Mouse (Mus musculus): ENCODE measurements around the gene H3f3b. TPM values are rescaled to one million over a fixed set of nuclear protein-coding genes. Genes with fewer than 3 reads are reported as not detected.

H3f3b gene
- total RNA-seq (2014; fragmentation: Nextera tagmentation): 447 and 460 TPM in 2 replicates
- 931 and 1,017 TPM in 2 replicates for total RNA-seq (2017)

GRCm38 (mm10) chr11:116027756-116028155 lies at the start of gene H3f3b:
H3f3b (minus strand) TSS chr11:116027962.
- ATAC-seq (replicated peaks; ENCODE audit: poor library complexity, severe bottlenecking): 0 out of 2 replicates have a peak, but pooled peaks have one; percentile 0

- 0 out of 2 replicates have a peak, but pooled peaks have one; percentile 9 for ATAC-seq (replicated peaks; ENCODE audit: poor library complexity, severe bottlenecking)
These were observed 49.1 kb upstream of the H3f3b start for GRCm38 (mm10) chr11:116076836-116077235.

DNA sequence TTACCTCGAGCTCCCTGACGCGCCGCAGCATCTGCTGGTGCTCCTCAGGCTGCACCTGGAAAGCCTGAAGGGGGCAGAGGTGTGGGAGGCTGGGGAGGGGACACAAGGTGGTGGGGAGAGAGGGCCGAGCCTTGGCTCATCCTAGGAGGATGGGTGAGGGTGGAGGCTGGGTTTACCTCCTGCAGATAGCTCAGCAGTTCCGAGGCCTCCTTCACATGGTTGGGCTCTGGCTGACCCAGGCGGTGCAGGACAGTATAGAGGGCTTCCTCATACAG lies 48.4 kb upstream of the H3f3b start:
- ATAC-seq (replicated peaks; ENCODE audit: poor library complexity, severe bottlenecking): no peak

GRCm38 (mm10) chr11:116075539-116076265 lies 47.9 kb upstream of the H3f3b start:
- no peak for ATAC-seq (replicated peaks; ENCODE audit: poor library complexity, severe bottlenecking)

GRCm38 (mm10) chr11:116074436-116074991 lies 46.8 kb upstream of the H3f3b start:
- no peak for ATAC-seq (replicated peaks; ENCODE audit: poor library complexity, severe bottlenecking)

GRCm38 (mm10) chr11:116072608-116073007 lies 44.8 kb upstream of the H3f3b start:
- ATAC-seq (replicated peaks; ENCODE audit: poor library complexity, severe bottlenecking): no peak

DNA sequence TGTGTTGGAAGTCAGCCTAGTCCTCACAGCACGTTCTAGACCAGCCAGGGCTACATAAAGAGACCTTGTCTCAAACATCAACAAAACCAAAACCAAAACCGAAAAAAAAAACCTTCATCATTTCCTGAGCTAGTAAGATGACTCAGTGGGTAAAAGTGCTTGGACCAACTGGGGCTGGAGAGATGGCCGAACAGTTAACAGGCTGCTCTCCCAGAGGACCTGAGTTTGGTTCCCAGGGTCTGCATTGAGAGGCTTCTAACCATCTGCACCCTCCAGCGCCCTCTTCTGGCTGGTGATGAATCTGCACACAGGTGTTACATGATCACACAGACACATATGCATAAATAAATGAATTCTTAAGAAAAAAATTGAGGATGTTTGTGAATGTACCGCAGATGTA lies 43.7 kb upstream of the H3f3b start:
- ATAC-seq (replicated peaks; ENCODE audit: poor library complexity, severe bottlenecking): peak; percentile 34

GRCm38 (mm10) chr11:116065345-116065744 lies 37.6 kb upstream of the H3f3b start:
- ATAC-seq (replicated peaks; ENCODE audit: poor library complexity, severe bottlenecking): no peak

GRCm38 (mm10) chr11:116064187-116064867 lies 36.6 kb upstream of the H3f3b start:
- ATAC-seq (replicated peaks; ENCODE audit: poor library complexity, severe bottlenecking): no peak

- ATAC-seq (replicated peaks; ENCODE audit: poor library complexity, severe bottlenecking): no peak
These were observed 35.8 kb upstream of the H3f3b start for GRCm38 (mm10) chr11:116063562-116063961.

- no peak for ATAC-seq (replicated peaks; ENCODE audit: poor library complexity, severe bottlenecking)
These were observed 34.8 kb upstream of the H3f3b start for GRCm38 (mm10) chr11:116062521-116062920.

- ATAC-seq (replicated peaks; ENCODE audit: poor library complexity, severe bottlenecking): no peak
These were observed 34.1 kb upstream of the H3f3b start for GRCm38 (mm10) chr11:116061641-116062415.

DNA sequence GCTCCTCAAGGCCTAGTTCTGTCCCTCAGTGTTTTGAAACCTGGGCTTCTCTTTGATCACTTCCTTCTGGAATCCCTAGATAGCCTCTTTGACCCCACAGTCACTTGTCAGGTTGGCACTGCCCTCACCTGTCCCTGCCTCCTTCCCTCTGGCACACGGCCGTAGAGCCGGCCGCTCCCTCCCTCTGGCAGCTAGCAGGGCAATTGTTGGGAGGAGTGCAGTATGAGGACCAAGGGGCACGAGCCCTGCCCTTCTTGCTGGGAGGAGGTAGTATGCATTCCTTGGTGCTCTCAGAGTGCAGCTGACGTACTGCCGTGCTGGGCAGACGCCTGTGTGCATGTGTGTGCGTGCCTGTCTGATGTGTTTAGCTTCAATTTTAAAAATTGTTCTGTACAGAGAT lies 32.8 kb upstream of the H3f3b start:
- ATAC-seq (replicated peaks; ENCODE audit: poor library complexity, severe bottlenecking): no peak

DNA sequence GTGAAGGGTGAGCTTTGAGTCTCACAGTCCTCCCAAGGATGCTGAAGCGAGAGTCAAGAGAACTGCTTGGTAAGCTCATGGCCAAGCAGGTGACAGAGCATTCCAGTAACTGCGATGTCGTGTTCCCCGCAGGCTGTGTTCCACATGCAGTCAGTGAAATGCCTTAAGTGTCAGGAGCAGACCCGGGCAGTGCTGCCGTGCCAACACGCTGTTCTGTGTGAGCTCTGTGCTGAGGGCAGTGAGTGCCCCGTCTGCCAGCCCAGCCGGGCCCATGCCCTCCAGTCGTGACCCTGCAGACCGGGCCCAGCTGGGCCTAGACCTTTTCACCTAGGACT lies 31.9 kb upstream of the H3f3b start:
- ATAC-seq (replicated peaks; ENCODE audit: poor library complexity, severe bottlenecking): no peak

DNA sequence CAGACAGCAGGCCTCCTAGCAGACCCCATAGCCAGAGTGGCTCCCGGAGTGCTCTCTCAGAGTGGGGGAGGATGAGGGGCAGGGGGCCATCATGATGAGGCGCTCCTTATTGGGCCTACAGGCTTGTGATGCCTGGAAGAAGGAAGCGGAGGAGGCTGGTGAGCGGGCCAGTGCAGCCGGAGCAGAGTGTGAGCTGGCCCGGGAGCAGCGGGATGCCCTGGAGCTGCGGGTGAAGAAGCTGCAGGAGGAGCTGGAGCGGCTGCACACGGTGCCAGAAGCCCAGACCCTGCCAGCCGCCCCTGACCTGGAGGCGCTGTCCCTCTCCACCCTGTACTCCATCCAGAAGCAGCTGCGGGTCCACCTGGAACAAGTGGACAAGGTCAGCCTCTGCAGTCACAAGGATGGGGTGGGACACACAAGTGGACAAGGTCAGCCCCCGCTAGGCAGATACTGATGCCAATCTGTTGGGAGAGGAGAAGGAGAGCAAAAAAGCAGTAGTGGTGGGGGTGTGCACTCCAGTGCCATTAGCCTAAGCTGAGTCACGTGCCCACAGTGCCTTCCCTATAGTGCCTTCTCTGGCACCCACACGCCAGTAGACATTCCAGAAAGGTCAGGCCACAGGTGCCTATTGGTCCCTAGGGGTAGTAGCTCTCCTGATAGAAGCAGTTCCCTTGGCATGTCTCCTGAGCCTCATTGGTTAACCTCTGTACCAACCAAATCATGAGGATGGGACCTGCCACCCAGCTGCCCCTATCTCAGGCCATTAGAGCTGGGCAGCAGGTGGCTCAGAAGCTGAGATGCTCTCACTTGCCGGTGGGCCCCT lies 31.3 kb upstream of the H3f3b start:
- no peak for ATAC-seq (replicated peaks; ENCODE audit: poor library complexity, severe bottlenecking)

GRCm38 (mm10) chr11:116058022-116058614 lies 30.4 kb upstream of the H3f3b start:
- ATAC-seq (replicated peaks; ENCODE audit: poor library complexity, severe bottlenecking): no peak

DNA sequence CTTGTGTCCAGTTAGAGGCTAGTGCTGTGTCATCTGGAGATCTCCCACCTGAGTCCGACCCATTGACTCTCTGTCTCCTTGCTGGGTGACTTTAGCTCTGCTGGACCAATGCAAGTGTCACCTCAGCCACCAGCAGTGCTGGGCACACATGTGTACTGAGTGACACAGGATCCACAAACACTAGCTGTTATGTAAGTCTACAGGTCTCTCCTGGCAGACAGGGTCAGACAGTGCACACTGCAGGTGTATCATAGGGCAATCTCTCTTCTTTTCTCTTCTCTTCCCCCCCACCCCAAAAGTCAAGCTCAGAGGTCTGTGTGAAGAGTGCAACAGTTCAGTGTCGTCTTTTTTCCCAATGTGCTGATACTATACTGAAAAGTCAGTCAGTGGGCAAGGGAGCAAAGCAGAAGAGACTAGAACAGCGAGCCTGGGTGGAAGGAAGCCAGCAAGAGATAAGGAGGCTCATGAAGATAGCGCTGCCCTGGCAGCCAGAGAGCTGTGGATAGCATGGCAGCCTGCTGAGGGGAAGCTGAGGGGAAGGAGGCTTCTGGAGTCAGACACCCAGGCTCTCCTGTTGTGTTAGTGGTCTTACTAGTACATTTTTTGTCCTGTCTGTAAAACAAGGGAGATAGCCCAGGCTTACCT lies 29.6 kb upstream of the H3f3b start:
- no peak for ATAC-seq (replicated peaks; ENCODE audit: poor library complexity, severe bottlenecking)

DNA sequence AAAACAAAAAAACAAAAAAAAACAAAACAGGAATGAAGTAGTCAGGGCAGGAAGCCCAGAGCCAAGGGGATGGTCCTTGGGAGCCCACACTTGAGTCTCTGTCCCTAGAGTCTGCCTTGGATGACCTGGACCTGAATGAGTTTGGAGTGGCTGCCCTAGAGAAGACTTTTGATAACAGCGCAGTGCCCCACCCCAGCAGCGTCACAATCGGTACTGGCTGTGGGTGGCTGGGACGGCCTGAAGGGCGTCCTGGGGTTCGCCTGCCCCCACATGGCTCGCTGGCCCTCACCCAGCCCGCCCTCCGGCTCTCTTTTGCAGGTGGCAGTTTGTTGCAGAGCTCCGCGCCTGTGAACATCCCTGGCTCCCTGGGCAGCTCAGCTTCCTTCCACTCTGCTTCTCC lies 28.1 kb upstream of the H3f3b start:
- ATAC-seq (replicated peaks; ENCODE audit: poor library complexity, severe bottlenecking): no peak

- no peak for ATAC-seq (replicated peaks; ENCODE audit: poor library complexity, severe bottlenecking)
These were observed 25.9 kb upstream of the H3f3b start for GRCm38 (mm10) chr11:116053510-116054229.

Measured in granulocyte monocyte progenitor cell, adult 5-6 weeks (primary cell).